Mouse (Mus musculus) thymus, postnatal 25 days (tissue): ENCODE measurements around the gene Nqo2.

Source experiments
- DNase-seq: peaks from one replicate; pipeline ENCODE4 v3.0.0; 2022

Gene Nqo2

GRCm38 (mm10) chr13:34002058-34003006, 37.8 kb downstream of the Nqo2 start, which contains the start of the genes Ripk1 and Serpinb6a:
Gene Ripk1 (plus strand): TSS chr13:34002363.
Gene Serpinb6a (minus strand): TSS chr13:34002794.
- peak; percentile 95 for DNase-seq

- DNase-seq = no peak
Measured at GRCm38 (mm10) chr13:34003058-34003457, 38.6 kb downstream of the Nqo2 start.

GRCm38 (mm10) chr13:34007234-34007633, 42.7 kb downstream of the Nqo2 start:
- no peak for DNase-seq

GRCm38 (mm10) chr13:34016927-34017569, 52.6 kb downstream of the Nqo2 start:
- no peak for DNase-seq

- DNase-seq = no peak
Measured at GRCm38 (mm10) chr13:34018521-34018920, 54.0 kb downstream of the Nqo2 start.

- no peak for DNase-seq
Measured at GRCm38 (mm10) chr13:34021998-34022397, 57.5 kb downstream of the Nqo2 start.

GRCm38 (mm10) chr13:34032041-34032440, 67.6 kb downstream of the Nqo2 start:
- no peak for DNase-seq

GRCm38 (mm10) chr13:34035424-34035823, 70.9 kb downstream of the Nqo2 start:
- DNase-seq = no peak

GRCm38 (mm10) chr13:34036726-34037125, 72.2 kb downstream of the Nqo2 start:
- no peak for DNase-seq

GRCm38 (mm10) chr13:34037172-34038055, 72.9 kb downstream of the Nqo2 start, which contains the start of gene Bphl:
Gene Bphl (plus strand): TSS chr13:34037597.
- peak; percentile 91 for DNase-seq

- no peak for DNase-seq
Measured at GRCm38 (mm10) chr13:34038056-34038432, 73.6 kb downstream of the Nqo2 start.
